Mouse (Mus musculus) regulatory T cell (primary cell): ENCODE data around the gene Rnaseh1.

Experiments used
- in situ Hi-C: fragments of 300-600 bp; cut with MboI, MseI; formaldehyde crosslinking; loops from one replicate; pipeline ENCODE4 v1.15.1; 2025; ENCODE audit warnings: high pct_unique_total_duplicates

Gene Rnaseh1

DNA sequence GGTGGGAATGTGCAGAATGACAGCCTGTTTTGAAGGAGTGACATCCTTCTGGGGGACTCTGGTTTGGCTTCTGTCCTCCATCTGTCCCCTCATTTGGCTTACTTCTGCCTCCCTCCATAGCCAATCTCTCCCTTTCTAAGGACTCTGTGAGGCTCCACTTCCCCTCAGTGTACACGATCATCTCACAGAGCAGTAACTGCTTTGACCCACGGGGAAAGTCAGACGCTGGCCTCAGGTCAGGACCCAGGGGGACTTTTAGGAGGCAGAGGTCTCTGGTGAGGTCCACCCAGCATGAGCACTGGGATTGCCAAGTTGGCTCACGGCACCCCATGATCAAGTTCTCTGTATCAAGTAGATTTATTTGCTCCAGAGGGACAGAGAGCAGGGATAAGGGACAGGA, 58.8 kb downstream of the Rnaseh1 start:
- in situ Hi-C loops = no loop called here
